Mouse (Mus musculus) heart, postnatal 14 days (tissue): ENCODE results near the gene Gm17571. TPM values are rescaled to one million over a fixed set of nuclear protein-coding genes. Genes with fewer than 3 reads are reported as not detected.

Experiments used
- DNase-seq, 2 experiments: peaks; one replicate each; pipeline ENCODE4 v3.0.0; 2021 to 2022
- intact Hi-C: fragments of 180-260 bp; cut with DNase I; formaldehyde crosslinking; loops from one replicate; pipeline ENCODE4 v1.15.1; 2025
- long read RNA-seq, 2 experiments: library from polyadenylated mRNA; stranded (forward); transcript quantifications; one replicate each; pipeline ENCODE4 v2.0.0; 2021
- total RNA-seq, 2 experiments: library from RNA; stranded (reverse); gene quantifications; 2 replicates each; pipeline ENCODE4 v1.2.3; 2021

Gm17571 gene
- total RNA-seq = not detected
- long read RNA-seq, experiment 1 = 0 reads
- long read RNA-seq, experiment 2 = 0 reads

- DNase-seq = no peak
- intact Hi-C loops = no loop called here
Observed at GRCm38 (mm10) chr9:13446703-13447285, at the start of gene Gm17571. Gene Gm17571 (minus strand): TSS chr9:13446753.

DNA sequence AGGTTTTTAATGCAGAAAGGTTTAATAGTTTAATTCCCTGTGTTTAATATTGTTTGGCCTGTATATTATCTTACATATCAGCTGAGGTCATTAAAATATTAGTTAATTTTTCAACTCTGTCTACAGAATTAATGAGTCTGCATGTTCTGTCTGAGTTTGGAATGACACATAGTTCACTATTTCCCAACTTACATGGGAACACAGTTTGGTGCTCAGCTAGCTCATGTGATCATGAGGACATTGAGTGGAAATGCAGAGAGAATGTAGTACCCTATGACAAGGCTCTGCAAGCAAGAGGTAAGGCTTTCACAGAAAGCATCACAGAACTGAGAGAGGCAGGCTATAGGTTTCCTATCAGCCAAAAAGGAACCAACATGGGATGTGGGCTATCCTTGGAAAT is 49.0 kb upstream of the Gm17571 start:
- intact Hi-C loops = no loop called here
- DNase-seq = no peak

DNA sequence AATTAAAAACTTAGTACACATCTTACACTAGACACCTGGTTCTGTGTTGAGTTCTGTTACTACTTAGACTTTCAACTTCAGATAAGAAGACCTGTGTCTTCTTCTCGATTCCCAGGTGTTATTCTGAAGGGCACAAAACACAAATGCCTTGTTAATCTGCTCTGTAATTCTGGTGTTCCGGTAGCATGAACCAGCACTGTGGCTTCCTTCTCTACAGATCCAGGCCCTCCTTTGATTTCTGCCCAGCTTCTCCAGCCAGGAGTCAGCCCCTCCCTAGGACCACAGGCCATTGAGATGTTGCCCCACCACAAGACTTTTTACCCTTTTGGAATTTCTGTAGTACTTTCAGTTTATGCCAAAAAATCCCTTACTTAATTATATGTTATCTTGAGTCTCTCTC is 47.2 kb upstream of the Gm17571 start:
- intact Hi-C loops = no loop called here
- DNase-seq = no peak

DNA sequence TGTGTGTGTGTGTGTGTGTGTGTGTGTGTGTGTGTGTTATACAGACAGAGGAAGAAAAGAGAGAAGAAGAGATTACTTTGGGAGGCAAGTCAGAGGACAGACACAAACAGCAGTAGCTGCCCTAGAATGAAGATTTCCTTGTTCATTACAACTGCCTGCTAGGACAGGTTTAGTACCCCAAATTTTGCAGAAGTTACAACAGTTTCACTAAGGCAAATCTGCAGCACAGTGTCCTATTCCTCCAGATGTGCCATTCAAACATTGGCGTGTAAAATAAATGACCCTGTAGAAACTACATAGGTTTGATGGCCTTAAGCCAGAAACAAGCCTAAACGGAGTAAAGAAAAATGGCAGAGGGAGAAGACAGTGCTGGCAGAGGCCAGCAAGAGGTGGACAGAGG is 46.3 kb upstream of the Gm17571 start:
- intact Hi-C loops = no loop called here
- no peak for DNase-seq

DNA sequence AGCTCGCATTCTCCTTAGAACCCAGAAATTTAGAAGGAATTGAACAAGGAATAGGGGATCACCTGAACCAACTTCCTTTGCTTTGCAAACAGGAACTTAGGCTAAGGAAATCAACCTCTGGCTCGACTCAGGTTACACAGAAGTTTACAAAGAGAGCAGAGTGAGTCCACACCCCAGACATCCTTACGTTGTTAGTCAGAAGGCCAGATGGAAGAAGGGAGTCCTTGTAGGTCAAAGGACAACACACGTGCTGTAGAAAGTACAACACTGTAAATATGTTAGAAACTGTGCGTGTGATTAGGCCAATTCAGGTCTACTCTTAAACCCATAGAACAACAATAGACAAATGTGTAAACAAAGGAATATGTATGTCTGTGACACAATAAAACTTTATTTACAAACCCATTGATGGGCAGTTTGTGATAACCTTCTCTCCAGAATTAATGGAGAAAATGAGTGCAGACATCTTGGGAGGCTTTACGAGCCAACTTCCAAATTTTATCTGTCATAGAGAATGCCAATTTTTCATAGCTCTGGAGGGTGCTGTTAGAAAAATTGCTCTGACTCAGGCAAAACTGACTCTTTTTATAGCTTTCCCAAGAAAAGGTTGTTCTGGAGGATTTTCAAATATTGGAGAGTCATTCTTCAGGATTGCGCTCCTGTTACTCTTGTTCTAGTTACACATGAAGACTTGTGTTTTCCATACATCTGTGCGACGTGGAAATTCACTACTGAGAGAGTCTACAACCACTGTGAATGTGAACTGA is 45.5 kb upstream of the Gm17571 start:
- no peak for DNase-seq
- intact Hi-C loops = no loop called here

DNA sequence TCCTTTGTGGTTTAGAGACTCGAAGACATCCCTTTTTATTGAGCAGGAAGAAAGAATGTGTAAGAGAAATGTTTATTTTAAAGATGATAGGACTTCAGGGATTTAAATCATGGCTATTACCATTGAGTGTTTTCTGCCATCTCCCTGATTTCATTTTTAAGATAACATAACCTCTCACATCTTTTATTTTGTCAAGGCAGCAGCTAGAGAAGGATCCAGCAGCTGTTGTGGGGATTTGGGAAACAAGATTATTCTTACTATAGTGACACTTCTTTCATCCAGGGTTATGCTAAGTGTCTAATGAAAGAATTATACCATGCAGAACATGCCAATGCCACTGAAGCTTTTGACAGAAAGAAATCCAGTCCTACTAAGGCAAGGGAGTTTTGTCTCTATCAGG is 44.6 kb upstream of the Gm17571 start:
- no peak for DNase-seq
- intact Hi-C loops = no loop called here

DNA sequence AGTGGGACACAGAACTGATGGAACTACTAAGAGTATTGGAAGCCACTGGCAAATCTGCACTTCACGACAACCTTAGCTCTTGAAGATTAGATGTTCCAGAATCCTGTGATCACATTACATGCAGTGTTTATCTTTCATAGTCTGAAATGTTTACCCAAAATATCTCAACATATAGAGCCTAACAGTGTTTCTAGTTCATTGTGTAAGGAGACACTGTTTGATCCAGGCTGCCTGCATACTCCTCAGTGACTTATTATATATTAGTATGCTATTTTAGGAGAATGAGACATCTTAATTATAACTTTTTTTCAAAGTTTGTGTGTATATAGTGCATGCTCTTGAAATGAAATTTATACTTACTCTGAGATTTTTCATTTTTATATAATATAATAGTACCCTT is 39.4 kb upstream of the Gm17571 start:
- no peak for DNase-seq
- intact Hi-C loops = no loop called here

DNA sequence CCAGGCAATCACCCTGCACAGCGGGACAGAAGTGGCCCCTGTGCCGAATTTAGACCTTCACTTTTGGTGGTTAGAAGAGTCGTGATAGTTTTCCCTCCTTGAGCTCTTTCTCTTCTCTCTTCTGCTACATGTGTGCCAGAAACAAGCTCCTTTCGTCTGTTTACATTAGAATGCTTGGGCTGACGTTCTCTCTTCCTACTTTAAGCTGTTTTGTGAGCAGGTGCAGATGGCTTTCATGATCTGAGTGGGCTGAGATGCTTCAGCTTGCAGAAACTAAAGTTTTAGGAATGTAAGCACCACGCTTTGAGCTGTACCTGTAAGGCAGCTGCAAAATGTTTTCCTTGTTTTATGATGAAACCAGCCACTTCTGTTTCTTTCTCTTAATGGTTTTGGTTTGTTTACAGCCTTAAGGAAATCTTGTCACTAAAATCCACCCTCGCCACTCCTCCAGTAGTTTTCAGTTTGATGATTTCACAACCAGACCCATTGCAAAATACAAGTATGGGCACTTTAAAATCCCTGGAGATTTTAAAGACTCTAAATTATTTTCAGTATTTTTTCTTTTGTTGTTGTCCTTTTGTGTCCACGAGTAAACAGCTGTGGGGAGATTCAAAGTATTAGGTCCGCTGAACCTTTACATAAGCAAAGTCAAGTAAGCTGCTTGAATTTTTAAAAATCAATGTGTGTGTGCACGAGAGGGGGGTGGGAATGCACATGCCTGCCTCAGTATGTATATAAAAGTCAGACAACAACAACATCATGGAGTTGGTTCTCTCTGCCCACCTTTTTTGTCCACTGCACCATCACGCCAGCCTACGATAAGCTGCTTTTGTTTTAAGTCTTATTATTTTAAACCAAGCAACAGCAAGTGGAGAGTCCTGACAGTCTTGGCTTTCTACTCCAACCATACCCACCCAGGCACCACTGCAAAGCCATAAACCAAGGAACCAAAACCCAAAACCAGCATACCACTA is 38.0 kb upstream of the Gm17571 start:
- intact Hi-C loops = no loop called here
- no peak for DNase-seq

- no peak for DNase-seq
- intact Hi-C loops = no loop called here
Observed at GRCm38 (mm10) chr9:13483199-13484068, 36.9 kb upstream of the Gm17571 start.

GRCm38 (mm10) chr9:13479275-13479674 is 32.7 kb upstream of the Gm17571 start:
- no peak for DNase-seq

DNA sequence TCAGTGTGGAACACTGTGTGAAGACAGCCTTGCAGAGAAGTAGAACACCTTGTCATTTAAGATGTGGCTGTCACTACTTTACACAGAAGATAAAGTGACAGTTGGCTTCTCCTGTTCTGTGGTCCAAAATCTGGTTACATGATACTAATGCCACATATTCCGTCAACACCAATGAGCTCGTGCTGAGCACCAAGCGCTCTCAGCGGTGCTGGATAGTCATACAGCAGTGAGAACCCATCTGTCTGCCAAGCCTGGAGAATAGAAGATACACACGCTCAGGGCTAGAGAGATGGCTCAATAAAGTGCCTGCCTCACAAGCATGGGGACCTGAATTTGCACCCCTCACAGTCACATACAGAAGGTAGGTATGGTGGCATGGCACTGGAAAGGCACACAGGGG is 28.4 kb upstream of the Gm17571 start:
- no peak for DNase-seq
- intact Hi-C loops = no loop called here

More at GRCm38 (mm10) chr9:13479275-13479674, 32.7 kb upstream of the Gm17571 start:
- intact Hi-C loops = no loop called here

DNA sequence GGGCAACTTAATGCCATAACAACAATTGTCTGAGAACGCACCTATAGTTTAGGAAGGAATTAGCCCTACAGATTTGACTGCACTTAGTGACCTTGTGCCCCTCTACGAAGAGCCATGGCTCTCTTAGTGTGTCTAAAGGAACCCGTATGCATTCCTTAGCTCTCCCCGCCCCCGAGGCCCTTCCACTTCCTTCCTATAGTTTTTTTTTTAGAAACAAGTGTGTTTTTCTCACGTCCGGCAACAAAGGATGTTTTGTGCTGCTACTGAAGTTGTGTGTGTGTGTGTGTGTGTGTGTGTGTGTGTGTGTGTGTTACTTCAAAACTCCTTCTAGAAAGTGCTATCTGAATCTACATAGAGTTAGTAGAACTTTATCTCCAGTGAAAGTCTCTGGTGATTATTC is 23.5 kb upstream of the Gm17571 start:
- peak in 1 of 2 experiments; percentile 36 for DNase-seq
- intact Hi-C loops = no loop called here

GRCm38 (mm10) chr9:13468778-13469177 is 22.2 kb upstream of the Gm17571 start:
- peak in 1 of 2 experiments; percentile 13 for DNase-seq

GRCm38 (mm10) chr9:13467745-13468144 is 21.2 kb upstream of the Gm17571 start:
- intact Hi-C loops = loop anchor here (1.0 kb wide), 1 partner anchor 169 kb away; no protein-coding TSS in a partner anchor
- DNase-seq = no peak

More at GRCm38 (mm10) chr9:13468778-13469177, 22.2 kb upstream of the Gm17571 start:
- intact Hi-C loops = no loop called here

GRCm38 (mm10) chr9:13466816-13467215 is 20.3 kb upstream of the Gm17571 start:
- intact Hi-C loops = loop anchor here (1.0 kb wide), 1 partner anchor 169 kb away; no protein-coding TSS in a partner anchor
- no peak for DNase-seq

DNA sequence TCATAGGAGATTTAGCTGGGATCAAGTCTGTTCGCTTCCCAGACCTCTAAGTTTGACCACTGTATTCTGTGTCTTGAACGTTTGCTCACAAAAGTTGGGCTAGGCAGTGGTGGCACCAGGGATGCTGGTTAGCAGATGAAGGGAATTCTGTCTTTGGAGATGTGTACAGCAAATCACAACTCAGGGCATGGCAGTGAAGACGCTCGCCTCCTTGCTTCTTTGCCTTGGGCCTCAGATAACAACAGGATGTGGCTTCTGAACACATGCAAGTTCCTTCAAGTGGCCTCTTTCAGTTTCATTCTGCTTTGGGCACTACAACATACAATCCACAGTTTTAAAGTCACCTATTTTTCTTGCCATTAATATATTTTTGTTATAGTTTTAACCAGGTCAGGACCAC is 19.8 kb upstream of the Gm17571 start:
- no peak for DNase-seq
- intact Hi-C loops = no loop called here

DNA sequence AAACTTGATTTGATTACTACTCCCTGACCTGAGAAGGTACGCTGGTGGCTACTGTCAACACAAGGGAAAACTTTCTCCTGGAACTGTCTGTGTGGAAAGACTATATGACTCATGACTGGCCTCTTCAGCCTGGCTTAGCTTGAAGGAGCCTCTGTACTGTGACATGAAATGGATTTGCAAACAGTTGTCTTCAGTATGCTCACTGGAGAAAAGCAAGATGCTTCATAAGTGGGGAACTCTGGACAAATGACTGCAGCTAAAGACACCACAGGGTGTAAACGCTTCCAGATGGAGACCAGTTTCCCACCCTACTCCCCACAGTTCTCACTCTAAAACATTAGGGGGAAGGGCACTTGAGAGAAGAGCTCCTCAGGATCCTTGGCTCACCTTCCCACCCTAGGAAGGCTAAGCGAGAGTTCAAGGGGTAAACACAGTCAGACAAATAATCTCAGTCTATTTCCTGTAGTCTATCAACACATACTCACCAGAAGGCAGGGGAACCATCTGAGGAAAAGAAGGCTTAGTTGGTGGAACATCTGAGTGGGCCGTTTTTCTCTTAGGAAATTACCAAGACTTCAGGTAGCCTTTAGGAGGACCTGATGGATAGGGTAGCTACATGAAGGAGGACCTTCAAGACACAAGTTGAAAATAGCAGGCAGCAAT is 18.9 kb upstream of the Gm17571 start:
- DNase-seq = no peak
- intact Hi-C loops = no loop called here

DNA sequence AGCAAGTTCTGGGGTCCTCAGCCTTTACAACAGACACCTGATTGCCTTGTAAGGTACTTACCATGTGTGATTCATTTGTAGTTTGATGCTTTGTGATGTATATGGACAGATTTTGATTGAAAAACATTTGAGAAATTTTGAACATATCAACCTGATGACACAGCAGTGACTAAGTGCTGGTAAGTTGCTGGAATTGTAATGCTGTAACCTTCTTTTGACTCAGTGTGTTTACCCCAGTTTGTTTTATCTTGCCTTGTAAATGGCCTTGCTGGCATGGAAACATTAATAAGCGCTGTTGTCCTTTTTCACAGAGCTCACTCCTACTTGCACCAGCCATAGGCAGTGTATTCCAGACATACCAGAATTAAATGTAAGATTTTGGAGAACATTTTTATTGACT is 14.4 kb upstream of the Gm17571 start:
- intact Hi-C loops = no loop called here
- no peak for DNase-seq

GRCm38 (mm10) chr9:13460012-13460411 is 13.5 kb upstream of the Gm17571 start:
- no peak for DNase-seq
- intact Hi-C loops = no loop called here
